Mouse (Mus musculus) brain, embryonic 14.5 days (tissue): ENCODE results near the gene Prkrip1. TPM values are rescaled to one million over a fixed set of nuclear protein-coding genes. Genes with fewer than 3 reads are reported as not detected.

Experiments used
- DNase-seq: peaks from one replicate; pipeline ENCODE4 v3.0.0-alpha.2; 2011; ENCODE audit warnings: low read depth
- CTCF ChIP-seq: fragments of 200-500 bp; IDR thresholded peaks from 2 replicates; pipeline ENCODE4 v1.5.1; 2012; ENCODE audit warnings: inconsistent platforms, mild to moderate bottlenecking, moderate library complexity, borderline replicate concordance; ENCODE audit not compliant: insufficient read depth, insufficient read length; ENCODE audit errors: extremely low read depth
- POLR2A ChIP-seq: fragments of 200-500 bp; IDR thresholded peaks from 2 replicates; pipeline ENCODE4 v1.6.1; 2012; ENCODE audit warnings: mild to moderate bottlenecking, inconsistent platforms, borderline replicate concordance; ENCODE audit not compliant: poor library complexity, insufficient read depth, insufficient read length, severe bottlenecking; ENCODE audit errors: extremely low read depth
- polyA plus RNA-seq: library from polyadenylated mRNA; depleted of rRNA; stranded (reverse); fragments of >200 nt; gene quantifications from 2 replicates; pipeline ENCODE4 v1.2.3, GENCODE M21; 2012

Gene Prkrip1
- polyA plus RNA-seq, 1 experiment: 36.3 TPM

DNA sequence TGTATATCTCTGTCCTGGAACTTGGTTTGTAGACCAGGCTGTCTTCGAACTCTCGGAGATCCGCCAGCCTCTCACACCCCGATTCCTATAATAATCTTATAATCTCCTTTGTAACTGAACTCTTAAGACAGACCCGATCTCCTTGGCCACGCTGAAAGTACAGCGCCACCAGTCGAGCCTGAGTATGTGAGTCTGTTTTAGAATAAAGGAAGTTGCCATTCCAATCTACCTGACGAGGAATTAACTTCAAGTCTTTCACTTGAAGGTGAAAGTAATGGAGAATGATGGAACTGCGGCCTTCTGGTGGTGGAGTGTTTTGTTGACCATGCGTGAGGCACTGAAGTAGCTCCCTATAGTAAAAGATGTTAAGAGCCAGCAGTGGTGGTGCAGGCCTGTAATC is 763 bp upstream of the Prkrip1 start:
- TF ChIP-seq CTCF (no peak), POLR2A (no peak)

DNA sequence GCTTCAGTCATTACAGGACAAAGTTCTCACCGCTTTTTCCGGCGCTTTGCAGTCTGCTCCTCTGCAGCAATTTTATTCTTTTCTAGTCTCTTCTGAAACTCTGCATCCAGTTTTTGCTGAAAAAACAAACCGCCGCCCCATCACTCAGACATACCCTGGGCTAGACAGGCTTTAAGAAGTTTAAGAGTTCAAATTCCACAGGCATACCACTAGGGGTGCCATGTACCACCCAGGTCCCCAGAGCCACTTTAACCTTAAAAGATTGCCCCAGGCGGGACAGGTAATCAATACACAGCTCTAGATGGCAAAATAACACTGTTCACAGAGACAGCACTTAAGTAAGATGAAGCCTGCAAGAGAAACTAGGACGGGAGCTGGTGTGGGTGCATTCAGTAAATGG is 6.9 kb downstream of the Prkrip1 start:
- TF ChIP-seq CTCF (no peak), POLR2A (no peak)
- DNase-seq: no peak

More for the DNA sequence above, 763 bp upstream of the Prkrip1 start:
- DNase-seq: peak; percentile 57

DNA sequence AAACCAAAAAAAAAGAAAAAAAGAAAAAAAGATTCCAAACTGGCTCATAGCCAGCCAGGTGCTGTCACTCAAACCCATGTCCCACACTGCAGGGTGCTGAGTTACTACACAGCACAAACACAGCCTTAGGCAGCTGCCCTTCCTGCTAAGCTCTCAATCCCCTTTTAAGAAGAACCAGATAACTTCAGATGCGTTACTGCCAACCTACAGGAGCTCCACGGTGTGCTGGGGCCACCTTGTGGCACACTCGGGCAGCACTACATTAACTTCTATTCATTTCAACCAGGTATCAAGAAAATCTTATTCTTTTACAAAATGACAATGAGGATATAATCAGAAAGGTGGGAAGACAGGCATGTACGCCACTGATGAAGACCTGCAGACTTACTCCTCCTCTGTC is 12.0 kb downstream of the Prkrip1 start:
- TF ChIP-seq CTCF (peak; percentile 85), POLR2A (no peak)
- peak; percentile 77 for DNase-seq

DNA sequence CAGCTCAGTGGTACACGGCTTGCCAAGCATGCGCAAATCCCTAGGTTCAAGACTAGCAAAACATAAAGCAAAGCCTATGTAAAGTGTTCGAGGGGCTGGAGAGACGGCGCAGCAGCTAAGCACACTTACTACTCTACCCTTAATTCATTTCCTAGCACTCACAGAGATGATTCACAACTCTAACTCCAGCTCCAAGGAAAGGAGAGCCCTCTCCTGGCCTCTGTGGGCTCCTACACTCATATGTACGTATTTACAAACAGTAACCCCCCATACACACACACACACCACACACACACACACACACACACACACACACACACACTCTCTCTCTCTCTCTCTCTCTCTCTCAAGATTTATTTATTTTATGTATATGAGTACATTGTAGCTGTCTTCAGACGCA is 15.0 kb downstream of the Prkrip1 start:
- no peak for DNase-seq
- TF ChIP-seq POLR2A (no peak), CTCF (no peak)

DNA sequence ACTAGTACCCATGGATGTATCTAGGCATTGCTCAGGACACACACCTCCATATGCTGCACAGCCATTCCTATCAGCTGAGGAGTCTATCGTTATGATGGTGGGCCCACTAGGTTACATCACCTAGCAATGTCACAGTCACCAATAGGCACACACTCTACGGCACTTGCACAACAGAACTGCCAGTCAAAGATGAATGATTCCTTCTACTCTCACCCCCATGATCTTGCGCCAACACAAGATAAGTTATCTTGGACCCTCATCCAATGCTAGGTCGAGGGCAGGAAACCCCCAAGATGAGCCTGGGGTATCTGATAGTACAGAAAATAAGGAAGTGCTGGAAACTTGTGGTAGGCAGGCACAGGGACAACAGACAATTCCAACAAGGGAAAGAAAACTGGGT is 15.9 kb downstream of the Prkrip1 start:
- TF ChIP-seq POLR2A (no peak), CTCF (no peak)

DNA sequence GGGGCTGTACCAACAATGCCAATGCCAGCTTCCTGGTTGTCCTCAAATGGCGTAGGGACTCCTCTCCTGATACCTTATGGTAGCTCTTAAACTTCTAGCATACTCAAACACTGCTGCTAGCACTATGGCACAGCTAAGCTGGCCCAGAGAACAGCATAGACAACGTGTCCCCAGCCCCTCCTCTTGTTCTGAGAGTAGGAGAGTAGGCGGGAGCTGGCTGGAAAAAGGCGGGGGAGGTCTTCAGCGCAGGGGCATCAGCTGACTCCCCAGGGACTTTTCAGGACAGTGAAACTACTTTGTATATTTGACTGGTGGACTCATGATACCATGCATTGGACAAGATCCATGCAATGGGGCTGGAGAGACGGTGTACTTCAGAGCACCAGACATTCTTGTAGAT is 16.7 kb downstream of the Prkrip1 start:
- no peak for DNase-seq
- no peak for TF ChIP-seq POLR2A
- TF ChIP-seq CTCF: no peak

More for the DNA sequence above, 15.9 kb downstream of the Prkrip1 start:
- DNase-seq: no peak

DNA sequence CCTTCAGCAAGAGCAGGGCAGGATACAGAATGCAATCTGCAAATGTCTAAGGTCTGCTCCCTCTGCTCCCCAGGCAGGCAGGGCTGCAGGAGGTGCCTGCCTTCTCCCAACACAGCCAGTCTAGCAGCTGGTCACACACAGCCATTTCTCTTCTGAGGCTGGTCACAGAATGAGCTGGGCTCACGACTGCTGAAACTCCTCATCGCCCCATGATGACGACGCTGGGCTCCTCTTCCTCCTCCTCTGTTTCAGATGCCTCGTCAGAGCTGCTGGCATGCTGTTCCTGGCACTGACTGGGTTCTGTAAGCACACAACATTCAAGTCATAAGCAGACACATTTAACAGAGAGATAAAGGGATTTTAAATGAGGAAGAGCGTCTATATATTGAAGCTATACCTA is 17.6 kb downstream of the Prkrip1 start:
- no peak for DNase-seq
- TF ChIP-seq CTCF: no peak
- no peak for TF ChIP-seq POLR2A

DNA sequence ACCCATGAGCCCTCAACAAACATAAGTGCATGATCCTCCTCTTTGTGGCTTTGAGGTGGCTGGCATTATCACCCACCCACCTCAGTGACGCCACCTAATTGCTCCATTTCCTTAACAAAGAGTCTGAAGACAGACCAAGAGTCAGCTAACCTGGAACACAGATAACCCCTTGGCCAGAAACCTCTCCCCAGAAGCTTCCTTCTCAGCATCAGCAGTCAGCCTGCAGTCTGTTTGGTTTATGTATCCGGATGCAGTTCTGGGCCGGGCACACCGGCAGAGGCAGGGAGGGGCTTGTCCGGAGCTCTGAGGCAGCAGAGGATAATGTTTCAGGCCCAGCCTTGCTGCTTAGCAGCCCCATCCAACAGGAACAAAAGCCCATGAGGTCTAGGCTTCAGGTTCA is 19.2 kb downstream of the Prkrip1 start:
- no peak for DNase-seq
- TF ChIP-seq POLR2A: no peak
- no peak for TF ChIP-seq CTCF

DNA sequence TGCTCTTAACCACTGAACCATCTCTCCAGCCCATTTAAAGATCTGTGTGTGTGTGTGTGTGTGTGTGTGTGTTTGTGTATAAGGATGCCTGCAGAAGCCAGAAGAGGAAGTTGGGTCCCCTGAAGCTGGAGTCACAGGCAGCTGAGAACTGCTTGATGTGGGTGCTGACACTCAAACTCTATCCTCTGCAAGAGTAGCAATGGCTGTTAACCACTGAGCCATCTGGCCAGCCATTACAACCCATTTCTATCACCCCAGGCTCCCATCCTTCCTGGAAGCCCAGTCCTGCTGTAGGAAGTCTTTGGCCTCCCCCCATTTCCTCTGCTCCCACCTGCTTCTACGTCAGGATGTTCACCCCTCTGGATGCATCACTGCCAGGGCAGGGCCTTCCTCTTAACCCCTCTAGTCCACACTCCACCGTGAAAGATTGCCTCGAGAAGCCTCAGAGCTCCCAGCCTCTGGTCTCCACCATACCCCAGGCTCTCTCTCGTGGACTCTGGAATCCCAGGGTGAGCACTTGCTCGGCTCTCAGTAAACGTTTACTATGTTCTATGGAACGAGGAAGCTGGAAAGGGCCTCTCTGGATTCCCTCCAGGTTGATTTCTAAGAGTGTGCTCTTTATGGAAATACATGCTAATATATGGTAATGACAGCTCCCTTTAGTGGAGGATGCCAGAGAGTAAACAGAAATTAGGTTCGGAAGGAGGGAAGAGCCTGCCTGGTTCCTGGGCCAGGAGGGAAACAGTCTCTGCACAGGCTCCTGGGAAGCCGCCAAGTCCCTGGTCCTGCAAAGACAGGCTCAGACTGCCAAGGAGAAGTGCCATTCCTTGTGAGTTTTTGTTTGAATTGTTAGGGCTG is 24.9 kb downstream of the Prkrip1 start:
- no peak for TF ChIP-seq POLR2A
- no peak for TF ChIP-seq CTCF
- DNase-seq: peak; percentile 92

DNA sequence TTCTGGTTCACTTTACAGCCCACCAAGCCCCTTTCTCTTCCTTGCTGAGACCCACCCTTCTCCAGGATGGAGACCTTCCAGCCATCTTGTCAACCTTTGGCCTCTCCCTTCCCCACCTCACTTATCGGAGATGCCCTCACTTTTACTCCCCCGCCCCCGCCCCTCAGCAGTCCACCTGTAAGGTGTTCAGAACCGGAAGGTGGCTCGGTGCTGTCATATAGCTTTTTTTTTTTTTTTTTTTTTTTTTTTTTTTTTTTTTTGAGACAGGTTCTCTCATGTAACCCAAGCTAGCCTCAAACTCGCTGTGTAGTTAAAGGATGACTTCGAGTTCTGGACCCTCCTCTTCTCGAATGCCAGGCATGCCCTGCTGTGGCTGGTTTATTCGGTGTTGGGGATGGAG is 25.8 kb downstream of the Prkrip1 start:
- DNase-seq: no peak
- TF ChIP-seq POLR2A (no peak), CTCF (no peak)

DNA sequence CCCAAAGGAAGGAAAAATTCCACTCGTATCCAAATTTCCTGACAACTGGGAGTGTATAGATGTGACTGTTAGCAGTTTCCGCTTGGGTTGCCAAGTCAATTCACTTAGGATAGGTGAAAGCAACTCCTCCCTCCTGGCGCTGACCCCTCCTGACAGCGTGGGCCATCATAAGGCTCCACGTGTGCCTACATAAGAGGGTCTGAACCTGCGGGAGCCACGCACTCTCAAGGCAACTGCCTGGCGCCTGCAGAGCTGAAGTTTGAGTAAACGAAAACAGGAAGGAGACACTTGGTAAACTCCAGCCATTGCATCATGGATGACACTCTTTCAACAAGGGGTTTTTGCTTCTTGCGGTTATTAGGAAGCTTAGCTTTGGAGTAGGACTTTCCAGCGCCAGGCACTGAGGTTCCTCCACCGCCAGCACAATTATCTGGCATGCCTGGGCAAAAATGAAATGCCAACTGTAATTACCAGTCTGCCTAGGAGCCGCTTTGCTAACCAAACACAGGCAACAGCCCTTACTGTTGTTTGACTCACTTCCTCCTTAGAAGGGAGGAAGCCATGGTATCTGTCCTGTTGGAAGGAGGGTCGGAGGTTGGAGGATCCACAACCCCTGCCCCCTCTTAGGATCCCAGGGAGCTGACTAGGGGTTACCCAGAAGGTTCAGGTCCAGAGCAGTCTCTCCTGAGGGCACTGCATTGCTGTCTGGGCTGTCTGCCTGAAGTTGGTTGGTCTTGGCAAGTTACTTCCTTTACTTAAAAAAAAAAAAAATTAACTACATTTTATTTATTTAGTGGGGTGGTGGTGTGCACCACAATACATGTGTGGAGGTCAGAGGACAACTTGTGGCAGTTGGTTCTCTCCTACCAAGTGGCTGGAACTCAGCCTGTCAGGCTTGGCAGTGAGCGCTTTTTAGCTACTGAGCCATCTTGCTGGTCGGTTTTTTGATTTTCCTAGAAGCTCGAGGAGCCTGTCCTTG is 27.1 kb downstream of the Prkrip1 start:
- peak; percentile 29 for DNase-seq
- no peak for TF ChIP-seq POLR2A
- no peak for TF ChIP-seq CTCF

DNA sequence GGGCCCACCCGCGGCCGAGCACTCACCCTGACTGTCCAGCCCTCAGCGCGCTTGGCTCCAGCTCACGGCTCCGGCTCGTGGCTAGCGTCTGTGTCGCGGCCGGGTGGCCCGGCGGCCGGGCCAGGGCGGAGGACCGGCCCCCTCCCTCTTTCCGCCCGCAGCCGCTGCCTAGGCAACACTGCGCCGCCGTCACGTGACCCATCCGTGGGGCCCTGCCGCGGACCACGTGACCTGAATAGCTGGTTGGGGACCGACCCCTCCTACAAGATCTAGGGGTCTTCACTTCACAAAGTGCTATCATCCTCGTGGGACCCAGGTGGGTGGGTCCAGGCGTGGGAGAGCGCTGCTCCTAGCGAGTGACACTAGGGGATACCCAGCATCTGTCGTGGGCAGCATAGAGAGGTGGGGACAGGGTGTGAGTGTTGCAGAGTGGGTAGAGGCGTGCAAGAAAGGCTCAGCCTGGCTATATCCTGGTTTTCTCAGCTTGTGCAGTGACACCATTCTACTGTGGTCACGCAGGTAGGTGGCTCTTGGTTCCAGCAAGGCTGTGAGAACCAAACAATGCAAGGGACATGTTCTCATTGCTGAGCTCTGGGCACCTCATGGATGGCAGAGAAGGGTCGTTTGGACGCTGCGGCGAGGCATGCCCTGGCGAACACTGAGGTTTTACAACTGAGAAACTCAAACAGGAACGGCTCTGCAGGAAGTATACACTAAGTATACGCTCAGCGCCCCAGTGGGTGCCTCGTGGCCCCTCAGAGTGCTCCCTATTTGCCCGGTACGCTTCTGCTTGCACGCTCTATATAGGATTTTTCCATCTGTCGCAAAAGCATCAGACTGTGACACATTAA is 28.0 kb downstream of the Prkrip1 start, which contains the start of gene Orai2:
Gene Orai2 (minus strand): TSS at position 202 of the 851 bp plus-strand sequence.
- peak; percentile 91 for DNase-seq
- TF ChIP-seq POLR2A (0 out of 2 replicates have a peak, but pooled peaks have one; percentile 25), CTCF (no peak)
